Mouse (Mus musculus) erythroblast, embryonic 14.5 days (primary cell): ENCODE data around the gene Pcsk5. TPM values are rescaled to one million over a fixed set of nuclear protein-coding genes. Genes with fewer than 3 reads are reported as not detected.

Experiments used
- H3K27me3 ChIP-seq: 2 replicates; pipeline ENCODE4 v1.6.1; 2012; ENCODE audit warnings: inconsistent platforms; ENCODE audit not compliant: control insufficient read depth
- H3K36me3 ChIP-seq: 2 replicates; pipeline ENCODE4 v1.6.1; 2012; ENCODE audit warnings: mild to moderate bottlenecking, inconsistent platforms; ENCODE audit not compliant: control insufficient read depth
- H3K4me1 ChIP-seq: 2 replicates; pipeline ENCODE4 v1.6.1; 2012; ENCODE audit warnings: inconsistent platforms; ENCODE audit not compliant: control insufficient read depth
- H3K4me3 ChIP-seq: replicated peaks from 2 replicates; pipeline ENCODE3; 2012; ENCODE audit warnings: moderate library complexity, mild to moderate bottlenecking, inconsistent platforms
- H3K9me3 ChIP-seq: 2 replicates; pipeline ENCODE4 v1.6.1; 2012; ENCODE audit warnings: low read length, inconsistent platforms, mixed read lengths; ENCODE audit not compliant: control insufficient read depth
- GATA1 ChIP-seq: IDR thresholded peaks from 2 replicates; pipeline ENCODE4 v1.6.1; 2012; ENCODE audit warnings: low read length, inconsistent platforms, mixed read lengths
- TAL1 ChIP-seq: IDR thresholded peaks from 3 replicates; pipeline ENCODE4 v1.6.1; 2012; ENCODE audit warnings: low read length, inconsistent platforms, mixed read lengths
- polyA plus RNA-seq: library from polyadenylated mRNA; stranded (reverse); fragments of >175 nt; gene quantifications from 2 replicates; pipeline ENCODE4 v1.2.3, GENCODE M21; 2012

The Pcsk5 gene
- polyA plus RNA-seq, 1 experiment = not detected

GRCm38 (mm10) chr19:17715281-17715955, 122.0 kb downstream of the Pcsk5 start:
- Histone ChIP-seq H3K36me3 (no peaks in the 10 kb centered on the region), H3K4me3 (no peak overlapping the region), H3K27me3 (no peaks in the 10 kb centered on the region), H3K9me3 (no peaks in the 10 kb centered on the region), H3K4me1 (no peaks in the 10 kb centered on the region)
- TF ChIP-seq GATA1 (no peak), TAL1 (no peak)

GRCm38 (mm10) chr19:17691626-17692025, 145.8 kb downstream of the Pcsk5 start:
- no peaks in the 10 kb centered on the region for H3K9me3 ChIP-seq
- TF ChIP-seq GATA1 = no peak
- TF ChIP-seq TAL1 = no peak
- no peaks in the 10 kb centered on the region for H3K27me3 ChIP-seq
- no peaks in the 10 kb centered on the region for H3K36me3 ChIP-seq
- no peak overlapping the region for H3K4me3 ChIP-seq
- no peaks in the 10 kb centered on the region for H3K4me1 ChIP-seq

GRCm38 (mm10) chr19:17678371-17678770, 159.1 kb downstream of the Pcsk5 start:
- Histone ChIP-seq H3K4me3 (no peak overlapping the region), H3K9me3 (no peaks in the 10 kb centered on the region; the same call in 1 of the 2 replicates), H3K36me3 (no peaks in the 10 kb centered on the region), H3K27me3 (no peaks in the 10 kb centered on the region), H3K4me1 (no peaks in the 10 kb centered on the region)
- no peak for TF ChIP-seq TAL1
- no peak for TF ChIP-seq GATA1

GRCm38 (mm10) chr19:17662676-17663075, 174.8 kb downstream of the Pcsk5 start:
- H3K36me3 ChIP-seq = no peaks in the 10 kb centered on the region
- TF ChIP-seq TAL1 = no peak
- TF ChIP-seq GATA1 = no peak
- H3K27me3 ChIP-seq = no peaks in the 10 kb centered on the region

GRCm38 (mm10) chr19:17662271-17662670, 175.2 kb downstream of the Pcsk5 start:
- TF ChIP-seq TAL1 = no peak
- Histone ChIP-seq H3K4me1 (no peaks in the 10 kb centered on the region), H3K9me3 (no peaks in the 10 kb centered on the region), H3K36me3 (no peaks in the 10 kb centered on the region), H3K27me3 (no peaks in the 10 kb centered on the region), H3K4me3 (no peak overlapping the region)

More at GRCm38 (mm10) chr19:17662676-17663075, 174.8 kb downstream of the Pcsk5 start:
- Histone ChIP-seq H3K4me1 (no peaks in the 10 kb centered on the region), H3K4me3 (no peak overlapping the region), H3K9me3 (no peaks in the 10 kb centered on the region)

- H3K4me3 ChIP-seq = no peak overlapping the region
- H3K4me1 ChIP-seq = no peaks in the 10 kb centered on the region
- no peaks in the 10 kb centered on the region for H3K36me3 ChIP-seq
- TF ChIP-seq GATA1 (no peak), TAL1 (no peak)
- no peaks in the 10 kb centered on the region for H3K9me3 ChIP-seq
- no peaks in the 10 kb centered on the region for H3K27me3 ChIP-seq
These were observed 178.1 kb downstream of the Pcsk5 start for GRCm38 (mm10) chr19:17659321-17659720.

GRCm38 (mm10) chr19:17650831-17651502, 186.5 kb downstream of the Pcsk5 start:
- Histone ChIP-seq H3K4me3 (no peak overlapping the region), H3K36me3 (no peaks in the 10 kb centered on the region), H3K4me1 (no peaks in the 10 kb centered on the region), H3K9me3 (no peaks in the 10 kb centered on the region), H3K27me3 (no peaks in the 10 kb centered on the region)
- TF ChIP-seq TAL1 (no peak), GATA1 (no peak)

GRCm38 (mm10) chr19:17649967-17650366, 187.5 kb downstream of the Pcsk5 start:
- Histone ChIP-seq H3K4me1 (no peaks in the 10 kb centered on the region), H3K4me3 (no peak overlapping the region), H3K27me3 (no peaks in the 10 kb centered on the region), H3K9me3 (no peaks in the 10 kb centered on the region), H3K36me3 (no peaks in the 10 kb centered on the region)
- no peak for TF ChIP-seq TAL1

- H3K4me3 ChIP-seq = no peak overlapping the region
- H3K4me1 ChIP-seq = no peaks in the 10 kb centered on the region
- no peaks in the 10 kb centered on the region for H3K27me3 ChIP-seq
- TF ChIP-seq TAL1 (no peak), GATA1 (no peak)
- H3K9me3 ChIP-seq = no peaks in the 10 kb centered on the region
- H3K36me3 ChIP-seq = no peaks in the 10 kb centered on the region
These were observed 194.2 kb downstream of the Pcsk5 start for GRCm38 (mm10) chr19:17643128-17643797.
